Mouse (Mus musculus): Measurements from ENCODE around the gene Dhx33.

Dhx33 gene

GRCm38 (mm10) chr11:70982030-70982429, 22.2 kb downstream of the Dhx33 start:
- no peak for DNase-seq (ENCODE audit: low read depth, low spot score)

GRCm38 (mm10) chr11:70980751-70981510, 23.3 kb downstream of the Dhx33 start:
- no peak for DNase-seq (ENCODE audit: low read depth, low spot score)

GRCm38 (mm10) chr11:70980232-70980631, 24.0 kb downstream of the Dhx33 start:
- DNase-seq (ENCODE audit: low read depth, low spot score), result no peak

GRCm38 (mm10) chr11:70977293-70977692, 26.9 kb downstream of the Dhx33 start:
- no peak for DNase-seq (ENCODE audit: low read depth, low spot score)

- no peak for DNase-seq (ENCODE audit: low read depth, low spot score)
These were observed 29.0 kb downstream of the Dhx33 start for GRCm38 (mm10) chr11:70975193-70975592.

GRCm38 (mm10) chr11:70973947-70974346, 30.3 kb downstream of the Dhx33 start:
- peak; percentile 32 for DNase-seq (ENCODE audit: low read depth, low spot score)

GRCm38 (mm10) chr11:70972586-70972985, 31.7 kb downstream of the Dhx33 start:
- no peak for DNase-seq (ENCODE audit: low read depth, low spot score)

GRCm38 (mm10) chr11:70970560-70971540, 33.4 kb downstream of the Dhx33 start:
- DNase-seq (ENCODE audit: low read depth, low spot score), result peak; percentile 71

GRCm38 (mm10) chr11:70969821-70970559, 34.2 kb downstream of the Dhx33 start, which contains the start of the genes Nup88 and Rpain:
Gene Nup88 (minus strand): TSS chr11:70969973.
Gene Rpain (plus strand): TSS chr11:70970213.
- peak; percentile 97 for DNase-seq (ENCODE audit: low read depth, low spot score)

GRCm38 (mm10) chr11:70969271-70969794, 34.9 kb downstream of the Dhx33 start:
- DNase-seq (ENCODE audit: low read depth, low spot score), result no peak

GRCm38 (mm10) chr11:70964222-70964907, 39.9 kb downstream of the Dhx33 start:
- DNase-seq (ENCODE audit: low read depth, low spot score), result no peak

- no peak for DNase-seq (ENCODE audit: low read depth, low spot score)
These were observed 43.3 kb downstream of the Dhx33 start for GRCm38 (mm10) chr11:70960786-70961554.

GRCm38 (mm10) chr11:70954711-70955110, 49.5 kb downstream of the Dhx33 start:
- DNase-seq (ENCODE audit: low read depth, low spot score), result no peak

GRCm38 (mm10) chr11:70944935-70945817, 59.1 kb downstream of the Dhx33 start:
- no peak for DNase-seq (ENCODE audit: low read depth, low spot score)

GRCm38 (mm10) chr11:70943651-70944050, 60.6 kb downstream of the Dhx33 start:
- DNase-seq (ENCODE audit: low read depth, low spot score), result no peak

GRCm38 (mm10) chr11:70942596-70942995, 61.6 kb downstream of the Dhx33 start:
- no peak for DNase-seq (ENCODE audit: low read depth, low spot score)

GRCm38 (mm10) chr11:70935316-70935715, 68.9 kb downstream of the Dhx33 start:
- no peak for DNase-seq (ENCODE audit: low read depth, low spot score)
